Mouse (Mus musculus): ENCODE results near the gene Coq4. TPM values are rescaled to one million over a fixed set of nuclear protein-coding genes. Genes with fewer than 3 reads are reported as not detected.

The Coq4 gene
- polyA plus RNA-seq, 3 experiments from 2014 or later: 4.6 to 9.7 (median 7.0) TPM

- no peak for ATAC-seq
Observed at GRCm38 (mm10) chr2:29846911-29847310, 59.6 kb downstream of the Coq4 start.

Other genes starting within 250 kb of the Coq4 start
- gene Rapgef1, start 167.8 kb upstream of the Coq4 start, polyA plus RNA-seq (2017; shearing (Covaris generic)): 10 to 100 TPM; 26.4 to 37.9 (median 29.7) TPM
- gene Gm13420, start 35.8 kb upstream of the Coq4 start, polyA plus RNA-seq (2017; shearing (Covaris generic)): not detected
- gene Gm13547, start 28.2 kb upstream of the Coq4 start, polyA plus RNA-seq (2017; shearing (Covaris generic)): not detected
- gene Trub2, start 1.0 kb downstream of the Coq4 start, polyA plus RNA-seq (2017; shearing (Covaris generic)): 10 to 100 TPM; 21.5 to 28.8 (median 24.7) TPM
- 1 to 10 TPM; 1.2 to 3.7 (median 2.3) TPM for gene Slc27a4, start 15.1 kb downstream of the Coq4 start, polyA plus RNA-seq (2017; shearing (Covaris generic))
- 10 to 100 TPM; 18.3 to 22.8 (median 22.5) TPM for gene Urm1, start 32.6 kb downstream of the Coq4 start, polyA plus RNA-seq (2017; shearing (Covaris generic))
- gene Cercam, start 81.7 kb downstream of the Coq4 start, polyA plus RNA-seq (2017; shearing (Covaris generic)): 1 to 10 TPM in 1 of 3 experiments, under 1 TPM in 2; 0.46 to 3.9 (median 0.59) TPM
- 10 to 100 TPM; 47.8 to 56.0 (median 52.8) TPM for gene Odf2, start 101.7 kb downstream of the Coq4 start, polyA plus RNA-seq (2017; shearing (Covaris generic))
- gene Gle1, start 147.9 kb downstream of the Coq4 start, polyA plus RNA-seq (2017; shearing (Covaris generic)): 10 to 100 TPM; 43.0 to 70.2 (median 66.3) TPM
- 10 to 100 TPM; 69.9 to 81.0 (median 75.6) TPM for gene Sptan1, start 178.1 kb downstream of the Coq4 start, polyA plus RNA-seq (2017; shearing (Covaris generic))